Mouse (Mus musculus) lung, postnatal 36 days (tissue): ENCODE data around the gene Fgd2.
A peak's percentile ranks its signal among the peaks of the same experiment; 100 is the strongest.

Experiments
- DNase-seq: peaks from one replicate; pipeline ENCODE4 v3.0.0; 2022; ENCODE audit warnings: mixed read lengths

The Fgd2 gene

GRCm38 (mm10) chr17:29399241-29399910 lies 38.7 kb downstream of the Fgd2 start:
- peak; percentile 71 for DNase-seq

GRCm38 (mm10) chr17:29400044-29400443 lies 39.3 kb downstream of the Fgd2 start:
- DNase-seq: no peak

- DNase-seq: no peak
Measured at GRCm38 (mm10) chr17:29401741-29402268, 41.1 kb downstream of the Fgd2 start.

- no peak for DNase-seq
Measured at GRCm38 (mm10) chr17:29403179-29403578, 42.5 kb downstream of the Fgd2 start.

GRCm38 (mm10) chr17:29405501-29405900 lies 44.8 kb downstream of the Fgd2 start:
- DNase-seq: no peak

- no peak for DNase-seq
Measured at GRCm38 (mm10) chr17:29406077-29406476, 45.4 kb downstream of the Fgd2 start.

- DNase-seq: no peak
Measured at GRCm38 (mm10) chr17:29407405-29407804, 46.7 kb downstream of the Fgd2 start.

- DNase-seq: no peak
Measured at GRCm38 (mm10) chr17:29408364-29408763, 47.6 kb downstream of the Fgd2 start.

GRCm38 (mm10) chr17:29409800-29410343 lies 49.2 kb downstream of the Fgd2 start:
- no peak for DNase-seq

GRCm38 (mm10) chr17:29411821-29412425 lies 51.2 kb downstream of the Fgd2 start:
- peak; percentile 41 for DNase-seq

- peak; percentile 64 for DNase-seq
Measured at GRCm38 (mm10) chr17:29414566-29414965, 53.9 kb downstream of the Fgd2 start.

- DNase-seq: no peak
Measured at GRCm38 (mm10) chr17:29415761-29416662, 55.3 kb downstream of the Fgd2 start.

- DNase-seq: peak; percentile 57
Measured at GRCm38 (mm10) chr17:29416757-29417156, 56.0 kb downstream of the Fgd2 start.

- no peak for DNase-seq
Measured at GRCm38 (mm10) chr17:29418758-29419380, 58.2 kb downstream of the Fgd2 start.

- no peak for DNase-seq
Measured at GRCm38 (mm10) chr17:29419976-29420739, 59.4 kb downstream of the Fgd2 start.

- no peak for DNase-seq
Measured at GRCm38 (mm10) chr17:29421319-29421718, 60.6 kb downstream of the Fgd2 start.

- DNase-seq: no peak
Measured at GRCm38 (mm10) chr17:29422337-29422736, 61.6 kb downstream of the Fgd2 start.

- no peak for DNase-seq
Measured at GRCm38 (mm10) chr17:29422912-29423504, 62.3 kb downstream of the Fgd2 start.

GRCm38 (mm10) chr17:29423991-29424390 lies 63.3 kb downstream of the Fgd2 start:
- no peak for DNase-seq

- no peak for DNase-seq
Measured at GRCm38 (mm10) chr17:29425345-29425744, 64.6 kb downstream of the Fgd2 start.

- no peak for DNase-seq
Measured at GRCm38 (mm10) chr17:29428213-29428612, 67.5 kb downstream of the Fgd2 start.
